Mouse (Mus musculus): ENCODE data around the gene Dhx16. TPM values are rescaled to one million over a fixed set of nuclear protein-coding genes. Genes with fewer than 3 reads are reported as not detected.

Dhx16 gene
- polyA plus RNA-seq, 1 experiment from 2014 or later = 50.6 TPM

DNA sequence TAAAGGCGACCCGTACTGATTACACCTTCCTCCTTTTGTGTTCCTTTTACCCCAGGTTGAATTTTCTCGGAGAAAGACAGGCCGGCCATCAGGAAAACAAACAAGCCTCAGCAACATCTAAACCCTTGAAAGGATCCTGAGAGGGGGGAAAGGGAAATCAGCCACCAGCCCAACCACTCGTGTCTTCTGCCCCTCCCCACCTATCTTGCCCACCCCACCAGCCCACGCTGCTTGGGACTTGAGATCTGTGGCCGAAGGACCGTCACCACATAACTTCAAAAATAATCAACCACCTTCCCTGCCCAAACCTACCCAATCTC lies 37.5 kb downstream of the Dhx16 start:
- 1% methylated on average over 8 of the region's 8 CpGs for WGBS

DNA sequence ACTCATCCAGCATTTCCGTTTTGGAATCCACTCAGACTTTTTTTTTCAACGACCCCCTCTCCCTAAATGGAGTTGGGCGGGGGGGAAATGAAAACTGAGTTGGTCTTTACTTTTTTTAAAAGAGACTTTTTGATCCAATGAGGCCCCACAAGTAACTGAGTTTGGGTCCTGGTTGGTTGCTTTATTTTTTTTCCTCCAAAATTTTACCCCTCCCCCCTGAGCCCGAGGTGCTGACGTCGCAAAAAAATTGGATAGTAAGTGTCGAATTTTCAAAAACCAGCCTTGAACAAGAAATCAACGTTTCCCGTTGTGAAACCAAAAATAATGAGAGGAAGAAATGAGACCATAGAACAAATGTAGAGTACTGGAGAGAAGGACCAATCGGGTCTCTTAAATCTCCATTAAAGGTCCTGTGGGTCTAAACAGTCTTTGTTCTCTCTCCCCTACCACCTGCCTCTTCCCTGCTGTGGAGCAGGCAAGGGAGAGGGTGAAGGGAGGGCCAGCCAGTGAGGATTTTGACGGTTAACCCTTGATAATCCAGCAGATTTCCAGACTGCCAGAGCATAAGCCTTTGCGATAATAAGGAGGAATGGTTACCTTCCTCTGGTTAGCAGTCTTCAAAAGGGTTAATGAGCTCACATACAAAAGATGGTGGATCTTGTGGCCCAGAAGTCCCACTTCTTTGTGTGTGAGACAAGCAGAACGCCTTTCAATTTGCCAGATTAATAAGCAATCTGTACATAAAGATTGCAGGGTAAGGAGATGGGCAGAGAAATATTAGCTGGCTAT lies 38.0 kb downstream of the Dhx16 start:
- 0% methylated on average over 13 of the region's 13 CpGs for WGBS
- Histone ChIP-seq H3K36me3 (peaks cover 8% of the 10 kb centered on the region), H3K9ac (peak overlapping the region; percentile 76), H3K4me1 (peaks cover 31% of the 10 kb centered on the region), H3K27ac (replicated peaks) (peak overlapping the region; percentile 98), H3K4me2 (replicated peaks) (peak overlapping the region; percentile 86), H3K9me3 (replicated peaks) (no peaks in the 10 kb centered on the region), H3K27me3 (no peaks in the 10 kb centered on the region), H3K4me3 (replicated peaks) (peak overlapping the region; percentile 80)
- ATAC-seq (ENCODE audit: insufficient number of reproducible peaks, low FRiP score, low TSS enrichment, low read depth) = no peak

More for the DNA sequence above, 37.5 kb downstream of the Dhx16 start:
- Histone ChIP-seq H3K9me3 (replicated peaks) (no peaks in the 10 kb centered on the region), H3K27ac (replicated peaks) (peak overlapping the region; percentile 98), H3K4me2 (replicated peaks) (peak overlapping the region; percentile 86), H3K4me3 (replicated peaks) (peak overlapping the region; percentile 80), H3K4me1 (peaks cover 31% of the 10 kb centered on the region), H3K9ac (peak overlapping the region; percentile 76), H3K27me3 (no peaks in the 10 kb centered on the region), H3K36me3 (peaks cover 14% of the 10 kb centered on the region)
- ATAC-seq (ENCODE audit: insufficient number of reproducible peaks, low FRiP score, low TSS enrichment, low read depth) = no peak

DNA sequence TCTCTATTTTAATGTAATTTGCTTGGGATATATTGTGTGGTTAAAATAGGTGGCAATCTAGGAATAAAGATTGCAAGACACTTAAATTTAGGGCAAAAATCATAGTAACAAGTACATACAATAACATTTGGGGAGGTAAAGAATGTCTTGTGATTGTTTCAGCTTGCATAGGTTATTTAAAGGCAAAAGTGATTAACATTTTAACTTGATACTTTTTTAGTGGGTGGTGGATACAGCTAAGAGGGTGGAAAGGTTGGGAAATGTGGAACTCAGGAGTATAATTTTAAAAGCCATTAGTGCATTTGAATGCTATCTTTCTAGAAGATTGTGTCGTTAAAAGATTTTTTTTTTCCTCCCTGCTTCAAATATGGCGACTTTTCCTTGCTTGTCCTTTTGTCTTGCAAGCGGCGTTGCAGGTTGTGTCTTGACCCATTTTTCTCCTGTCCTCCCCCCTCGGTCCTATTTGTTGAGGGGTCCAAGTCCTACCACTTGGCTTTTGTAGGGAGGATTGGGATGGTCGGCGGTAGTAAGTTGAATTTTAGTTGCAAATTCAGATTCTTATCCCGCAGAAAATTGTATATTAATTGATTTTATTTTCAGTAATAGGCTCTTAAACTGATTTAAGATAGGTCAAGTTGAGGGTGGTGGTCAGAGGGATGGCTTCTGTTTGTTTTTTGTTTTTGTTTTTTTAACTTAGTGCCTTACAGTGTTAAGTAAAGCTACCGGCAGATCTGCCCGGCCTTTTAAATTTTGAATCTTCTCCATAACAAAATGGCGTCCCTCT lies 38.8 kb downstream of the Dhx16 start:
- H3K27ac ChIP-seq (replicated peaks) = peak overlapping the region; percentile 98
- WGBS = under 1% methylated on average over 11 of the region's 11 CpGs
- no peaks in the 10 kb centered on the region for H3K27me3 ChIP-seq
- peak overlapping the region; percentile 80 for H3K4me3 ChIP-seq (replicated peaks)
- peaks cover 31% of the 10 kb centered on the region for H3K4me1 ChIP-seq
- no peaks in the 10 kb centered on the region for H3K9me3 ChIP-seq (replicated peaks)
- no peak for ATAC-seq (ENCODE audit: insufficient number of reproducible peaks, low FRiP score, low TSS enrichment, low read depth)
- H3K4me2 ChIP-seq (replicated peaks) = peak overlapping the region; percentile 86
- peaks cover 6% of the 10 kb centered on the region for H3K36me3 ChIP-seq
- peak overlapping the region; percentile 76 for H3K9ac ChIP-seq

DNA sequence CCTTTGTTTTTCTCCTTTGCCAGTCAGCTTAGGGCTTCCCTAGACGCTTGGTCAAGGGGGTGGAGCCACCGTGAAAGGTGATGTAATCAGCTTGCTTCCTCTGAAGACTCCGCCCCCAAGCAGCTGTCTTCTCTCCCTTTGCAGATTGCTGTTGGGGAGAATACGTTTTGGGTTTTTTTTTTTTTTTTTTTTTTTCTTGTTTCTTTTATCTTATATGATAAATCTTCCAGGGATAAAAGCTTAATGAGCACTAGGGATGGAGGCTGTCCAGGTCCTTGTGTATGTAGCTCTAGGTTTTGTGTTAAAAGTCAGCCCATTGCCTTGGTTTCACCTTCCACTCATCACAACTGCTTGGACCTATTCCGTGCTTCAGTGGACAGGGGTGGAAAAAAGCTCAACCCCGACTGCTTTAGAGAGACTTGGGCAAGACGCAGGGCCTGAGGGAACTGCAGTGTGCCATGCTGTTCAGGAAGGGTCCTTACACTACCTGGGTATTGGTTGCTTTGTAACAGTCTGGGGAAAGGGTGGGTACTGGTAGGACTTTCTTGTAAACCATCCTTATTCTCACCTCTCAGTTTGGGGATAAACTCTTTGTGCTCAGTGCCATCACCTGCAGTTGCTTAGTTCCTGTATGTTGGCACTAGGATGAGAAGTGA lies 39.6 kb downstream of the Dhx16 start:
- Histone ChIP-seq H3K4me2 (replicated peaks) (peak overlapping the region; percentile 86), H3K27me3 (no peaks in the 10 kb centered on the region), H3K9me3 (replicated peaks) (no peaks in the 10 kb centered on the region), H3K4me1 (peaks cover 31% of the 10 kb centered on the region), H3K36me3 (peaks cover 13% of the 10 kb centered on the region), H3K27ac (replicated peaks) (peak overlapping the region; percentile 98), H3K9ac (peak overlapping the region; percentile 76), H3K4me3 (replicated peaks) (peak overlapping the region; percentile 80)
- peak; percentile 34 for ATAC-seq (ENCODE audit: insufficient number of reproducible peaks, low FRiP score, low TSS enrichment, low read depth)
- 13% methylated on average over 7 of the region's 7 CpGs for WGBS

DNA sequence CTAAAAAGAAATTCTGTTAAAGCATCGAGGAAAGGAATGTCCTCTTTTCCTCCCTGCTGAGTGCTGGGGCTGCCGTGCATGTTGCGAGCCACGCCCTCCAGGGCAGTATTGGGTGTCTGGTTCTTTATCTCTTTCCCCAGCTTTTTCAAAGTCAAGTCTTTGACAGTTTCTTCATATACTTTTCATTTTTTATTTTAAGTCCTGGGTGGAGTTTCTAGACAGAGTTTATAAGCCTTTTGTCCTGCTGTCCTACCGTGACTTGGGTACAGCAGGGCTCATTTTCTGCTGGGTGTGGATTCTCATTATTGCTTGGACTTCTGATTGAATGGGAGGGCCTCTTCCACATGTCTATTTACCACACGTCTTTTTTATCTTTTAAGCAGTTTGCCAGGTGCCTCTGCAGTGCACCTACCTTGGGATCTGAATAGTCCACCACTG lies 40.3 kb downstream of the Dhx16 start:
- Histone ChIP-seq H3K4me3 (replicated peaks) (peak overlapping the region; percentile 80), H3K36me3 (peaks cover 20% of the 10 kb centered on the region), H3K9ac (peak overlapping the region; percentile 31; the same call in 1 of the 2 replicates), H3K9me3 (replicated peaks) (no peaks in the 10 kb centered on the region), H3K4me2 (replicated peaks) (peak overlapping the region; percentile 86), H3K27me3 (no peaks in the 10 kb centered on the region), H3K4me1 (peaks cover 26% of the 10 kb centered on the region), H3K27ac (replicated peaks) (peak overlapping the region; percentile 98)
- WGBS = 45% methylated on average over 6 of the region's 6 CpGs
- ATAC-seq (ENCODE audit: insufficient number of reproducible peaks, low FRiP score, low TSS enrichment, low read depth) = no peak

DNA sequence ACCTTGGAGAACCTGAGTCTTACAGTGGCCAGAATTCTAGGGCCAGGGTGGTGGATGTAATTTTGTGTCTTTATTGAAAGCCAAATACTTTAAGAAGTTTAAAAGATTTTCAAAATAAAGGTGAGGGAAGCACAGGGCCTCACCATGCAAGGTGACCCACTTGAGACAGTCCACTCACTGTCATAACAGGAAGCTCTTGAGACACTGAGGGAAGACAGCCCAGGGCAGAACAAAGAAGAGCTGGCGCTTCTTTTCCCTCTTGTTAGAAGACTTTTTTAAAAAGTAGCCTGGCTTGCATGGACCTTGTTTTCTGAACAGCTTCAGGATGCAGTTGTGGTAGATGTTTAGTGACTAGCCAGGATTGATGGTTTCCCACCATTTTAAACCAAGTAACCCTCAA lies 40.8 kb downstream of the Dhx16 start:
- H3K4me1 ChIP-seq = peaks cover 21% of the 10 kb centered on the region
- no peak for ATAC-seq (ENCODE audit: insufficient number of reproducible peaks, low FRiP score, low TSS enrichment, low read depth)
- WGBS = 62% methylated on average over 1 of the region's 1 CpGs
- H3K27me3 ChIP-seq = no peaks in the 10 kb centered on the region
- no peaks in the 10 kb centered on the region for H3K9me3 ChIP-seq (replicated peaks)
- H3K27ac ChIP-seq (replicated peaks) = peak overlapping the region; percentile 98
- H3K4me2 ChIP-seq (replicated peaks) = 0 out of 2 replicates have a peak overlapping the region, but pooled peaks have one; percentile 86
- H3K4me3 ChIP-seq (replicated peaks) = peak overlapping the region; percentile 80; the same call in 1 of the 2 replicates
- H3K9ac ChIP-seq = no peak overlapping the region
- H3K36me3 ChIP-seq = peaks cover 25% of the 10 kb centered on the region

DNA sequence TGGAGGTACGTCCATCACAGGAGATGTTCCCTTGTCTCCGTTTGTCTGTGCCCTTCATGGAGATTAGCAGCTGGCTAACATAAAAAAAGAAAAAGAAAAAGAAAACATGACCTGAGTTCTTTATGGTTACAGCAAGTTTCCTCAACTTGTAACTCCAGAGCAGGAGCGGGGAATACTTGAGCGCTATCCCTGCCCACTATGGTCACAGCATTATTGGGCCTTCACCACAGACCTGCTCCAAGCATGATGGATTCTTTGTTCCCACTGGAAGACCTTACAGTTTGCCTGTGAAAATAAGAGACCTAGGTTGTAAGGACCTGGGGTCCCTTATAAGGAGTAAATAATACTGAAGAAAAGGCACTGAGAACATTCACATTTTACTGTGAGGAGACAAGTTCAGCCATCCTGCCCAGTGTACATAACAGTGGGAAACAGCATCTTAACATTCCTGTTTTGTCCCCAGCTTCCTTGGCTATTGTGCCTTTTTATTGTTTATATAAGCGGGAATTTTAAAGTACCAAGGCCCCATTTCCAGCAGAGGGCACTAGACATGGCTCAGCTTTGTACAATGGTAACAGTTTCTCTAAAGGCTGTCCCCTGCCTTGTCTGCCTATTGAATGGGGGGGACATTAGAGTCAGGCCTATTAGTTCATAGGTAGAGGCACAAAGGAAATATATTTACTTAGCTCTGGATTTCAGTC lies 41.4 kb downstream of the Dhx16 start:
- peaks cover 31% of the 10 kb centered on the region for H3K36me3 ChIP-seq
- peaks cover 18% of the 10 kb centered on the region for H3K4me1 ChIP-seq
- H3K9me3 ChIP-seq (replicated peaks) = no peaks in the 10 kb centered on the region
- no peak overlapping the region for H3K9ac ChIP-seq
- 75% methylated on average over 5 of the region's 5 CpGs for WGBS
- no peak overlapping the region for H3K4me3 ChIP-seq (replicated peaks)
- no peak overlapping the region for H3K4me2 ChIP-seq (replicated peaks)
- no peak for ATAC-seq (ENCODE audit: insufficient number of reproducible peaks, low FRiP score, low TSS enrichment, low read depth)
- H3K27ac ChIP-seq (replicated peaks) = peak overlapping the region; percentile 98; the same call in 1 of the 2 replicates
- no peaks in the 10 kb centered on the region for H3K27me3 ChIP-seq

DNA sequence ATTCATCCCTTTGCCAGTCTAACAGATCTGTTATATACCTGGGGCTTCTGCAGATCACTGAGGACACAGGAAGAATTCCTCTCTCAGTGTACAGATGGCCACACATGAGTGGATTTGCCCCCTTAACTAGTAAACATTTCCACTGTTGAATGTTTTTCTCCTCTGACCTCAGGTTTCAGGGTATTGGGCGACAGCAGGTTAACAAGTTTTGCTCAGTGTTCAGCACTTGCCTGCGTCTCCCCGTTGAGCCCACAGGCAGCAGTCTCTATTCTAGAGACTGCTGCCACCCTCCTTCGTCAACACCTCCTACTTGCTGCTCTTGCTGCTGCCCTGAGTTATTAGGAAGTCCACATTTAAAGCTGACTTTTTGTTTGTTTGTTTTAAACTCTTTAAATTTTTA lies 42.1 kb downstream of the Dhx16 start:
- peaks cover 38% of the 10 kb centered on the region for H3K36me3 ChIP-seq
- WGBS = 80% methylated on average over 4 of the region's 4 CpGs

DNA sequence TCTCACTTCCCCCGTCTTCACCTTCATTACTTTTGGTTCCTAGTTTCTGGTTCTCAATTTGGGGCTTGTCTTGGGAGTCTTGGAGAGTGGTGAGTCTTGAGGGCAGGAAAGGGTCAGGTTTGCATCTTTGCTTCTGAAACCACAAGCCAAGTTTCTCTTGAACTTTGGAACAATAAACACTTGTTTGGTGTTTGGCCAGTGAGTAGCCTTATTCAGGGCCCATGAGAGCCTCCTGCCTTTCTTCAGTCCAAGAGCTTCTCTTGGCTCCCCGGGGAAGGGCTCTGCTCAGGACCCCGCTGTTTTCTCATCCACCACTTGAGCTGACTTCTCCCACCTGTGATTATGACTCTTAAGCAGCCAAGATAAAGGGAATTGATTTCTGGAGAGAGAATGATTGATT lies 42.9 kb downstream of the Dhx16 start:
- Histone ChIP-seq H3K27ac (replicated peaks) (no peak overlapping the region), H3K9me3 (replicated peaks) (no peaks in the 10 kb centered on the region), H3K4me3 (replicated peaks) (no peak overlapping the region), H3K27me3 (no peaks in the 10 kb centered on the region), H3K36me3 (peaks cover 44% of the 10 kb centered on the region), H3K4me1 (peaks cover 18% of the 10 kb centered on the region), H3K9ac (no peak overlapping the region), H3K4me2 (replicated peaks) (no peak overlapping the region)
- 79% methylated on average over 3 of the region's 3 CpGs for WGBS
- no peak for ATAC-seq (ENCODE audit: insufficient number of reproducible peaks, low FRiP score, low TSS enrichment, low read depth)

More for the DNA sequence above, 42.1 kb downstream of the Dhx16 start:
- H3K4me2 ChIP-seq (replicated peaks) = no peak overlapping the region
- no peak overlapping the region for H3K9ac ChIP-seq
- H3K4me1 ChIP-seq = peaks cover 18% of the 10 kb centered on the region
- H3K4me3 ChIP-seq (replicated peaks) = no peak overlapping the region
- H3K27ac ChIP-seq (replicated peaks) = no peak overlapping the region
- no peak for ATAC-seq (ENCODE audit: insufficient number of reproducible peaks, low FRiP score, low TSS enrichment, low read depth)
- H3K9me3 ChIP-seq (replicated peaks) = no peaks in the 10 kb centered on the region
- H3K27me3 ChIP-seq = no peaks in the 10 kb centered on the region

DNA sequence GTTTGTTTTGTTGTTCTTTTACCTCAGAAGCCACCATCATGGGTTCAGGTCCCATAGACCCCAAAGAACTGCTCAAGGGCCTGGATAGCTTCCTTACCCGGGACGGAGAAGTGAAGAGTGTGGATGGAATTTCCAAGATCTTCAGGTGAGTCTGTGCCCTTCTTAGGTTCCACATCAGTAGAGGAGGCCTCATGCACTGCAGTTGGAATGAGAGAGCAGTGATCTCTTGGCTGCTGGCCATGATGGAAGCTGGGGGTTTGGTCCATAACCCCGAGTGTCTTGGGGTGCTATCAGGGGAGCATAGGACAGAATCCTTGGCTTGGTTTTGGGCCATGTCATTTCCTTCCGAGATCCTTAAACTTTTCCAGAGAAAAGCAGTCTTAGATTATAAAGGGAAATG lies 43.7 kb downstream of the Dhx16 start:
- Histone ChIP-seq H3K4me3 (replicated peaks) (no peak overlapping the region), H3K4me2 (replicated peaks) (no peak overlapping the region), H3K4me1 (peaks cover 18% of the 10 kb centered on the region), H3K27me3 (no peaks in the 10 kb centered on the region), H3K36me3 (peaks cover 52% of the 10 kb centered on the region), H3K9ac (no peak overlapping the region), H3K9me3 (replicated peaks) (no peaks in the 10 kb centered on the region), H3K27ac (replicated peaks) (no peak overlapping the region)
- no peak for ATAC-seq (ENCODE audit: insufficient number of reproducible peaks, low FRiP score, low TSS enrichment, low read depth)
- 89% methylated on average over 4 of the region's 4 CpGs for WGBS

All from embryonic facial prominence, embryonic 15.5 days (tissue).